Mouse (Mus musculus) heart, postnatal 0 days (tissue): ENCODE data around the gene Atp2b4.

Source experiments
- CTCF ChIP-seq: IDR thresholded peaks from 2 replicates; pipeline ENCODE4 v1.5.1; 2016; ENCODE audit warnings: antibody characterized with exemption, control low read depth, low read depth
- EP300 ChIP-seq: IDR thresholded peaks from 2 replicates; pipeline ENCODE4 v1.6.1; 2016; ENCODE audit warnings: antibody characterized with exemption, low read depth

DNA sequence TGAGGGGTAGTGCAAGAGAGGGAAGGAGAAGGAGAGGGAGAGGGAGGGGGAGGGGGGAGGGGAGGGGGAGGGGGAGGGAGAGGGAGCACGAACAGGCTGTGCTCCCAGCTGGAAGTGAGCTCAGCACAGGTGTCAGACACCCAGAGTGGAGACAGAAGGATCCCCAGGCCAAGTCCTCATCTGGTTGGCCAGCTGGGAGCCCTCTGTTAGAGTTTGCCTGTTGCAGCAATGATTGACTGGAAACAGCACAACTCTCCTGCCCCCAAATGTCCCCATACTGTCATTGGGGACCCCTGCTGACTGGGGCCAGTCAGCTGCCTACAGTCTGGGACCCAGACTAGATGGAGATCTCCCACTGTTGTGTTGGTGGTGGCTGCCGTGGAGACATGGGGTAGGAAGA, 19.3 kb upstream of the Atp2b4 start:
- no peak for TF ChIP-seq CTCF
- no peak for TF ChIP-seq EP300
